Mouse (Mus musculus): ENCODE results near the gene D130043K22Rik.

DNA sequence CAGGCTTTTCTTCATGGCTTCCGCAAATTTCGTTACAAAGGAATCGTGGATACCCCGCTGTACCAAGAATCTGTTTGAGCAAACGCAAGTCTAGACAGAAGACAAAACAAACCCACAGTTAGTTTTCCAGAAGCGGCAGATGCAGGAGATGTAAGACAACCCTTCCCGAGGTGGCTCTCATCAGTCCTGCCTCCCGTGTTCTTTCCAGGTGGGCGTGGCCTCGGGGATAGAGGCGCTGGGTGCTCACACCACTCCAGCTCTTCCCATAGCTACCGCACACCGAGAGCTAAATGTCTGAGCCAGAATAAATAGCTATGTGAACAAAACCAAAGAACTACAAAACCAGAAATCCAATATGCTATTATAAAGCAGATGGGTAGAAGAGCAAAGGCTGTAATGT is 70.9 kb downstream of the D130043K22Rik start:
- TF ChIP-seq CTCF (IDR thresholded peaks at IDR 0.05; ENCODE audit: extremely low read depth, insufficient read length, insufficient replicate concordance, low read depth, low read length) (no peak), POLR2A (IDR thresholded peaks at IDR 0.05; ENCODE audit: low read depth, low read length) (no peak)

All from small intestine, adult 2 months (tissue).